Mouse (Mus musculus) A20 (cell line): ENCODE measurements around the gene Tcl1b4.

Experiments used
- DNase-seq: peaks from one replicate; pipeline ENCODE4 v3.0.0-alpha.2; 2011; ENCODE audit warnings: low read depth, low spot score

Tcl1b4 gene

GRCm38 (mm10) chr12:105248763-105249233 lies 47.0 kb downstream of the Tcl1b4 start:
- DNase-seq, result no peak

GRCm38 (mm10) chr12:105253796-105254195 lies 52.0 kb downstream of the Tcl1b4 start:
- DNase-seq, result no peak
